Mouse (Mus musculus) monocyte, adult 5-6 weeks (primary cell): Measurements from ENCODE around the gene Miip. TPM values are rescaled to one million over a fixed set of nuclear protein-coding genes. Genes with fewer than 3 reads are reported as not detected.
A peak's percentile ranks its signal among the peaks of the same experiment; 100 is the strongest.
"Not testable (repeated sequence)": the region's sequence is repeated elsewhere in the genome, so short reads cannot be mapped to it uniquely, and the experiment has no call there.

Experiments
- ATAC-seq: fragments of 153-309, 156-312 bp; replicated peaks from 2 replicates; pipeline ENCODE4 v1.8.0; 2017; ENCODE audit warnings: mild to moderate bottlenecking; ENCODE audit not compliant: low TSS enrichment, insufficient number of reproducible peaks, severe bottlenecking, poor library complexity, low FRiP score
- total RNA-seq: library from RNA; stranded (forward); fragments of 200-1000, 200-491, 200-594 nt; gene quantifications from 3 replicates; pipeline ENCODE4 v1.2.3, GENCODE M21; 2017

The Miip gene
- total RNA-seq, 1 experiment from 2014 or later = 26.5 TPM

DNA sequence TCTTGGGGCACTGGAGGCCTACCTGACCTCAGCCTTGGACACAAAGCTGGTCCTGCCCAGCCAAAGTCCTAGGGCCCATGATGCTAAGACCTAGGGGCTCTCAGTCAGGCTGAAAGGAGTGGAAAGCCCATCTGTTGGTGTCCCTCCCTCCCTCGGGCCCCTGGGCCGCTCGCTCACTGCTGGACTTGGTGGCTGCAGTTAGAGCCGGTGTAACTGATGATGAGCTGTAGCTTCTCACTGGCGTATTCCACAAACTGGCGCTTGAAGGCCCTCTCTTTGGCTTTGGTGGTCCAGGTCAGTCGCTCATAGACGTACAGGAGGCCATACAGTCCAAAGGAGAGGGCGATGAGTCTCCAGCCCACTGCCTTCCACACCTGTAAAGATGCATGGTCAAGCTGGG, 9.9 kb upstream of the Miip start:
- no peak for ATAC-seq

DNA sequence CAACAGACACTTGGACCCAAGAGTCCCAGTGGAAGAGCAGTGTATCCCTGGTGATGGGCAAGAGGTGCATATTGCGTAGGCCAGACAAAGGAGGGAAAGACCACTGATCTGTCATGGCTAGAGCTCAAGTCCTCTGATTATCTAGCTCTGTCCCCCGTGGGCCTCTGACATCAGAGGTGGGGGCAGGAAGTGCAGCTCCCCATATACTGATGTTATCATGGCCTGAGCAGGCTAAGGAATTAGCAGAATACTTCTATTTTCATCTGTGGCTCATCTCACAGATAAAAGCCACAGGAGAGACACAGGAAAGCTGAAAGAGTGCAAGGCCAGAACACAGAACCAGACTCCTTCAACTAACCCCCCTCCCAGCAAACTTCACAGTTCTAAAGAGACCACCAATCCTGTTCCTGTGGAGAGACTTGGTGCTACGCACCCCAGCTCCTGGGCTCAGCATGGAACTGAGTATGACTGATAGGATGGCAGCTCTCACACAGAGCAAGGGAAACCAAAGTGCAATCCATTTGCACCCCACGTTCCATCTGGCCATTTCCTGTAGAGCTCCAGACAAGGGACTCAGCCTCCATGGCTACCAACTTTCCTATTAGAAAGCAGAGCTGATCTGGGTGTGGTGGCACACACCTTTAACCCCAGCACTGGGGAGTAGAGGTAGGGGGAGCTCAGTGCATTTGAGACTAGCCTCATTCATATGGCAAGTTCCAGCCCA, 7.4 kb upstream of the Miip start:
- no peak for ATAC-seq

DNA sequence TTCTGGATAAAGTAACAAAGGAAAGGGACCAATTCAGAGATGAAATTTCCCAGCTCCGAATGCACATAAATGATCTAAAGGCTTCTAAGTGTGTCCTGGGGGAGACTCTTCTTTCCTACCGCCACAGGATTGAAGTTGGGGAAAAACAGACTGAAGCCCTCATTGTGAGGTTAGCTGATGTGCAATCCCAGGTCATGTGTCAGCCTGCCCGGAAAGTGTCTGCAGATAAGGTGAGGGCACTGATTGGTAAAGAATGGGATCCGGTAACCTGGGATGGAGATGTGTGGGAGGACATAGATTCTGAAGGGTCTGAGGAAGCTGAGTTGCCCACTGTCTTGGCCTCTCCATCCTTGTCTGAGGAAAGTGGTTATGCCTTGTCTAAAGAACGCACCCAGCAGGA, 622 bp upstream of the Miip start:
- no peak for ATAC-seq

DNA sequence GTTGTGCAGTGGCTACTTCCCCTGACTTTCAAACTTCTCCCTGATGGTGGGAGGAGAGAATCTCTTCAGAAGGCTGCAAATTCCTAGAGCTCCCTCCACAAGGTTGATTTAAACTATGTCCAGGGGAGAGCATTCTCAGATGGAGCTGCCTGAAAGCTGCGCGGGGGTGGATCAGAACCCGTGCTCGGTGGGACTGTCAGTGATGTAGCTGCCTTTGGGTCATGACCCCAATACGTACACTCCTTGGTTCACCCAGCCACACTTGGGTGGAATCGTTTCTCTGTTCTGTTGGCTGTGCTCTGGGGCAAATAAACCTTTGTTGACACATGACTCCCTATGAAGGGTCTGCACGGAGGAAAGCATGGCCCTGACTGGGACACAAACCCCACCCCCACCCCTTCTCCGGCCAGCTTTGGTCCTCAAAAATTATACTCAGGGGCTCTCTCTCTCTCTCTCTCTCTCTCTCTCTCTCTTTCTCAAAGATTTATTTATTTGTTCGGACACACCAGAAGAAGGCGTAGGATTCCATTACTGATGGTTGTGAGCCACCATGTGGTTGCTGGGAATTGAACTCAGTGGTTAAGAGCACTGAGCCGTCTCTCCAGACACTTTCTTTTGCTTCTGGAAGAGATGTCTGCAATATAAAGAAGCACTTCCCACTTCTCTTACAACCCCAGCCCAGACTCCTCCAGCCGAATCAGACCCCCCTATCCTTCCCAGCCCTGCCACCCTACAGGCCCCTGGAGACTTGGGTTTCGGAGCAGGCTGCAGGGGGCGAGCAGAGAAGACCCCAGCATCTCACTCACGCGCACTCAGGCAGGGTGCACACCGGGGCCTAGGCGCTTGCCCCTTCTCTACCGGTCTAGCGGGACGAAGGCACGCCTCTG, 810 bp downstream of the Miip start:
- ATAC-seq = no peak

DNA sequence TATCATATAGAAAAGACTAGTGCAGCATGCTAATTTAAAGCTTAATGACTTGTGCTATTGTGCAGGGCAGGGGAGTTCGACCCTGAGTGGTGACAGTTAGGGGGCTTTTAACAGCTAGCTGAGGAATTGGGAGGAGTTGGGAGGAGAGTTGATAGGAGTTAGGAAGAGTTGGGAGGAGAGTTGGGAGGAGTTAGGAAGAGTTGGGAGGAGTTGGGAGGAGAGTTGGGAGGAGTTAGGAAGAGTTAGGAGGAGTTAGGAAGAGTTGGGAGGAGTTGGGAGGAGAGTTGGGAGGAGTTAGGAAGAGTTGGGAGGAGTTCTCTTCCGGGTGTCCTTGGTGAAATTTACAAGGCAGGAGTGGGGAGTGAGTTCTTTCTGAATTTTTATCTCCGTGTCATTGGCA, 1.8 kb downstream of the Miip start:
- ATAC-seq = not testable (repeated sequence)

DNA sequence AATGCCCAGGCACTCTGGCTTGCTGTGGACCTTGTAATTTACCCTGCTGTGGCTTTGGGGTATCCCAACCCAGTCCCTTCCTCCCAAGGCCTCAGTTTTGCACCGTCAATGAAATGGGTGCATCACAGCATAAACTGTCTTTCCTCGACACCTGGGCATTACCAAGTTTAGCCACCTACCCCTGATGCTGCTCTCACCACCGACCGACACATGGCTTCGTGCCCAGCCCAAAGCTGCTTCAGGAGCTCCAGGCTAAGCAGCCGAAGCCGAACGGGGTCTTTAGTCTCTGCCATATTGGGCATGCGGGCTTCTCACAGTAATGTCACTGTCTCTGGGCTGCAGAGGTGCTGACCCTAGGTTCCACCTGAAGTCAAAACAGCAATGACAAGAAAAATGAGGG, 2.6 kb downstream of the Miip start:
- ATAC-seq = no peak

DNA sequence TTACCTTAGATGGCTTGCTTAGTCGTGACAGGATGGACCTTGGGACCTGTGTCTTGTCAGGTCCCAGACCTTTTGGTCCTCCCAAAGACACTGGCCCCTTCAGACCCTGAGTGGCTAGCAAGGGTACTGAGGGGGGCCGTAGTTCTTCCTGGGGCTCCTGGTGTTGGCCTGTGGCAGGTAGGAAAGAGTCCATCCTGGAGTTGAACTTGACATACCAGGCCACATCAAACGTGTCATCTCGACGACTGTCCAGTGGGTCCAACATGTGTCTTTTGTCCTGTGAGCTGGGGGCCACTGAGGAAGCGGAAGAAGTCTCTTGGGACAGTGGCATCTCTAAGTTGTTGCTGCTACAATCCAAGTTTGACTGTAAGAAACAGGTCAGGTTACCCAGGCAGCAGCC, 3.0 kb downstream of the Miip start:
- no peak for ATAC-seq

DNA sequence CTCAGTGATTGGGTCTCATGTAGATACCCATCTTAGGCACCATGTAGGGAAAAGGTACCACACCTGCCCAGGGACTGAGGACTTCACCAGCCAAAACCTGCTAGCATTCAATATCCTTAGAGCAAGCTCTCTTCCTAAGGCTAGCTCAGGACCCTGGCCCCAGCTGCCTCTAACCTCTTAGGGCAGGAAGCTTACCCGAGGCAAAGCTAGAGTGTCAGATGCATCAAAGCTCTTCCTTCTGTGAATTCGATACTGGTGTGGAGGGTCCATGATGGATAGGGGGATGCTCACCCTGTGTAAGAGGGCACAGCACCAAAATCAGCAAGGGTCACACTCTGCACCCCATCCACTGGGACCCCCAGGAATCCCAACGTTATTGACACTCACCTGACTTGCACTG, 6.6 kb downstream of the Miip start:
- no peak for ATAC-seq

DNA sequence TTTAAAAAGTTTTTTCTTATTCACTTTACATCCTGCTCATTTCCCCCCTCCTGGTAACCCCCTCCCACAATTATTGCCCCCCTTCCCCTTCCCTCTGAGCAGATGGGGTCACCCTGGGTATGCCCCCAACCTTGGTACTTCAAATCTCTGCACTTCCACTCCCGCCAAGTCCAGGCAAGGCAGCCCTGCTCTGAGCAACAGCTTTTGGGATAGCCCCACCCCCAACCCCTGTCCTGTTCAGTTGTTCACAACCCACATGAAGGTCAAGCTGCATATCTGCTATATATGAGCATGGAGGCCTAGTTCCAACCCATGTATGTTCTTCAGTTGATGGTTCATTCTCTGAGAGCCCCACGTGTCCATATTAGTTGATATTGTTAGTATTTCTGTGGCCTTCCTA, 17.8 kb downstream of the Miip start:
- ATAC-seq = no peak

DNA sequence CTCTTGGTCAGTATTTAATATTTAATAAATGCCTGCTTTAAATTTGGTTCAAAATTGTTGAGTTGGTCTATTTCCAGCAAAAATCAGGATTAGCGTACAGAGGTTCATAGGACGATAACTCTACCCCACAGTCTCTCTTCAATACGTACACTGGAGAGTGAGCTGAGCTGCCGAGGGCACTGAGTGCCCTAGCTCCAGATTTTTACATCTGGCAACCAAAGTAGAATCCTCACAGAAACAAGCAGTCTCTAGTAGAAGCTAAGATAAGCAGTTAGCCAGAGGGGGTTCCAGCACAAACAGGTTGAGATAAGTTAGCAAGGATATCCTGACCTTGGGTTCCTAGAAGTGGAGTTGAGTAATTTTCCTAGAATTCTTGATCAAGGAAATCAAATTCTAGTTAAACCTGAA, 20.0 kb downstream of the Miip start:
- no peak for ATAC-seq

DNA sequence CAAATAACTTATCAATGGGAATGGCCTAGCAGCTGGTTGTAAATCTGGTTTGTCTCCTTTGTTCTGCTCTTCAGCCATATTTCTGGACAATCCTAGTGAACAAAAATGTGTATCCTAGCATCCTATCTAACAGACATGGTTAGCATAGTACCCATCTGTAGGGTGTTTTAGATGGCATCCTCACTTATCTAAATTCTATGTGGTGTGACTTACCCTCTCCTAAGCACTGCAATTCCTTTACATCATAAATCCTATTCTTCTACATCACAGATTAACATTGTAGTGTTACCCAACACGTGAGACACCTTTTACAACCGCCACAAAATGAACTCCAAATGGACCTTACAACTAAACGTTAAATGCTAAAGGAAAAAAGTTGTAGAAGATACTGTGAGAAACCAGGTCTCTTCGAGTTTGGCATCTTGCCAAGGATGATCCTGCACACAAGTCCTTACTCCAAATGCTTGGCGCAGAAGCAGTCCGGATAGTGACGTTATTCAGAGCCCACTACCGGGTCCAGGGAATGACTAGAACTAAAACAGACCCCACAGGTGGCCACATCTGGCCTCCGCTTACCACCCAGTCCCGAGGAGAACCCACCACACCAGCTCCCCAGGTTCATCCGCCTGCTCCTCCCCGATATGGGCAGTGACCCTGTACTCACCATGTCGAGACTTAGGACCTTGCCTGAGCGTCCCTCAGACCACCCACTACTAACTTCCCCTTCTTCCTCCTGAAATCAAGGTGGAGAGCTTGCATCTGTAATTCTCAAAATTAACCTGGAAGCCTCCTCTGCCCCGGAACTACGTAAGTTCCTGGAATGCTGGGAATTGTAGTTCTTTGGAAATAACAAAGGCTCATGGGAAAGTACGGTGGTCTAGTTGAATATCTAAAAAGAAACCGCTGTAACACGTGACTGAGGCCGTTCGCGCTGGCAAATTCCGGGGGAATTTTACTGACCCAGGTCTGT, 20.7 kb downstream of the Miip start, which contains the start of gene Zfp933:
TSS of gene Zfp933 (minus strand) at position 753 of the 970 bp plus-strand sequence.
- peak; percentile 80 for ATAC-seq

DNA sequence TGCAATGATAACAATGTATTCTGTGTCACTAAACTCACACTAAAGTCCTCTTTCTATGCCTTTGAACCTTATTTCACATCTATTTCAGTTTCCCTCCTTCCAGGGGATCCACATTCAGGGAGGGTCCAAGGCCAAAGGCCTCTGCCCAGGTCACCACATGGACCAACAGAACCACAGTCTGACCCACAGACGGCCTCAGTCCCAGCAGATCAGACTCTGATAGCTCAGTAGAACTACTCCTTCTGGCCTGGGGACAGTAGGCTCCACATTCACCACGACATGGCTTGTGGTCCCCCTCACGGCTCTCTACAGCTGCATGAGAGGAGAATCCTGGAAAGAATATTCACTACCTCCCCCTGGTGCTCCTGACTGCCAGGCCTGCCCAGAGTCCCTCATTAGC, 25.7 kb downstream of the Miip start:
- ATAC-seq = no peak

DNA sequence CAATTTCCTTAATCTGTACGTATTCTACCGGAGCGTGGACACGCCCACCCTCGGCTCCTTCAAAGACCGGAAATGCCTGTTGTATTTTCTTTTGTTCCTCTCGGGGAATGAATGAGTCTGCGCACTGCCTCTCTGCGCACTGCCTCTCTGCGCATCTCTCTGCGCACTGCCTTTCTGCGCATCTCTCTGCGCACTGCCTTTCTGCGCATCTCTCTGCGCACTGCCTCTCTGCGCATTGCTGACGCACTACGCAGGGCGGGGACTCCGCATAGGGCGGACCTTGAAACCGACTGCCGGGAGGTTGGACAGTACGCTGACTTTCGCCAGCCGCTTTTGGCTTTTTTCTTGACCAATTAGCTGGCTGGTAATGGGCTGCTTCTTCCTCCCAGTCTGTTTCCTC, 29.3 kb downstream of the Miip start:
- not testable (repeated sequence) for ATAC-seq

DNA sequence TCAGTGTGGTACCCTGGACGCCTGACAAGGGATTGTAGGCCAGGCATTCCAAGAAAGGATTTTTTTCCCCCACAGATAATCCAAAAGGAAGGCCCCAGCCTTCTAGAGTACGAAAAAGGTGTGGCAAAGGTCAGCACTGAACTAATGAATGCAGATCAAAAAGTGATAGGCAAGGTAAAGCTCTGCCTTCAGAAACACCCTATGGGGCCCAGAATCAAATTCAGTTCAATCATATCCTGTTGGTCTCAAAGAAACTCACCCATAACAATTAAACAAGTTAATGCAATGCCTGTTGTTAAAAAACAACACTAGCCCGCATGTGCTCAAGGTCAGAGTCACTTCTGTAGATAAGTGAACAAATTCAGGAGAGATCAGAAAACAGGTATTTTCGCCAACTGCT, 44.2 kb downstream of the Miip start:
- no peak for ATAC-seq

DNA sequence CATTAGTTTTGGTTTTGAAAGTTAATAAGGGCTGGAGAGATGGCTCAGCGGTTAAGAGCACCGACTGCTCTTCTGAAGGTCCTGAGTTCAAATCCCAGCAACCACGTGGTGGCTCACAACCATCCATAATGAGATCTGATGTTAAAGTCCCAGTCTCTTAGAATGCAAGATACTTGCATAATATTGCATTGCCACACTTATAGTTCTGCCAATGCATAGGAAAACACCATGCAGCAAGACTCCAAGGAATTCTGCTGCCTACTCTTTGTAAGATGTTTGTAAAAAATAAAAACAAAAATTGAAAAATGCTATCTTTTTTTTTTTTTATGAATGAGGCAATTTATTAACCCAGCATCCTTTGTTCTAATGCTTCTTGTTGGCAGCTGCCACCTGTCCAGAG, 47.2 kb downstream of the Miip start:
- not testable (repeated sequence) for ATAC-seq

DNA sequence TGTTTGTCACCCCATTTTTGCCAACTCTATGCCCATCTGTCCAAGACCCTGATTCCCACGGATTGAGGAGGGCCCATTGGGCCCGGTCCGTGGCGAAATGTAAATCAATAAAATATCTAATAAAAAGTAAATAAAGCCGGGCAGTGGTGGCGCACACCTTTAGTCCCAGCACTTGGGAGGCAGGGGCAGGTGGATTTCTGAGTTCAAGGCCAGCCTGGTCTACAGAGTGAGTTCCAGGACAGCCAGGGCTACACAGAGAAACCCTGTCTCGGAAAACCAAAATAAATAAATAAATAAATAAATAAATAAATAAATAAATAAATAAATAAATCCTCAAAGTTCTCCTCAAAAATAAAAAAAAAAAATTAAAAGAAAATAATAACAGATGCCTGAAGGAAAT, 49.0 kb downstream of the Miip start:
- not testable (repeated sequence) for ATAC-seq

DNA sequence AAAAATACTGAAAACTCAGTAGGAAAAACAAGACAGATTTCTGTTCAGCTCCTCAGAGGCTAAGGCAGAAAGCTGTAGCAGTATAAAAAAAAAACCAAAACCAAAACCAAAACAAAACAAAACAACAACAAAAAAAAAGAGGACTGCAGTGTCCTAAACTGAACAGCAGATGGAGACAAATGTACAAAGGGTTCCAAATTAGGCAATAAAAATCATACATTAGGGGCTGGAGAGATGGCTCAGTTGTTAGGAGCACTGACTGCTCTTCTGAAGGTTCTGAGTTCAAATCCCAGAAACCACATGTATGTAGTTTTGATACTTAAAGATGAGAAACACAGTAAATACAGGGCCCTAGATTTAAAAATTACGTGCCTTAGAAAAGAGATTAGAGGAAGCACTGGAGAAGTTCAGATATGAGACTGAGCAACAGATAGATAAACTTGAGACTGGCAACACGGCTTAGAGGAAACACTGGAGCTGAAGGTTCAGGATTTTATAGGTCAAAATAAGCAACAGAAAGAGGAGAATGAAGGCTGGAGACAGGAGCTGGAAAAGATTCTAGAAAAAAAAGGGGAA, 53.9 kb downstream of the Miip start:
- peak; percentile 73; the same call in 1 of the 2 replicates for ATAC-seq

DNA sequence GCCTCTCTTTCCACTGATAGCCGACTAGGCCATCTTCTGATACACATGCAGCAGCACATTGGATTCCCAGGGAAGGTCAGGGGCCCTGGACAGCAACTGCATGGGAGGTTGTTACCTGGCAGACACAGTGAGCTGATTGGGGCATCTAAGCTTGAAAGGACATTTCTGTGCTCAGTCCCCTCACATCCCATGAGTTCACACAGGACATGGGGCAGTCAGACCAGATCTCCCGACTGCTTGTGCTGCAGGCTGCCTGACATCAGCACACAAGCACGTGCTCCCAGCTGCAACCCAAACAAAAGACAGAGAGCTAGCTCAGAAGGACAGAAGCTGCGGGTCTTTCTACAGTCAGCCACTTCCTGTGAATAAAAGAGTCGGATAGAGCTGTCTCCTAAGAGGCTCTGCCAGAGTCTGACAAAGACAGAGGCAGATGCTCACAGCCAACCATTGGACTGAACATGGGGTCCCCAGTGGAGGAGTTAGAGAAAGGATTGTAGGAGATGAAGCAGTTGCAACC, 55.3 kb downstream of the Miip start:
- no peak for ATAC-seq
